Mouse (Mus musculus) thymus, adult 2 months (tissue): ENCODE results near the gene Ptpn23.

ENCODE experiments used
- CTCF ChIP-seq: fragments of 200-500 bp; IDR thresholded peaks from 2 replicates; pipeline ENCODE4 v1.5.1; 2012; ENCODE audit warnings: mild to moderate bottlenecking, control low read depth, low read length, moderate library complexity, borderline replicate concordance; ENCODE audit not compliant: control insufficient read depth, poor library complexity, insufficient read depth; ENCODE audit errors: extremely low read depth
- POLR2A ChIP-seq: fragments of 200-500 bp; IDR thresholded peaks from 2 replicates; pipeline ENCODE4 v1.6.1; 2012; ENCODE audit warnings: mild to moderate bottlenecking, low read length, control low read depth, moderate library complexity; ENCODE audit not compliant: control insufficient read depth, poor library complexity, insufficient read depth; ENCODE audit errors: extremely low read depth

GRCm38 (mm10) chr9:110366746-110367145, 41.3 kb downstream of the Ptpn23 start:
- TF ChIP-seq CTCF = no peak
- no peak for TF ChIP-seq POLR2A
